Mouse (Mus musculus) hindbrain, embryonic 12.5 days (tissue): ENCODE measurements around the gene Gpank1. TPM values are rescaled to one million over a fixed set of nuclear protein-coding genes. Genes with fewer than 3 reads are reported as not detected.

ENCODE experiments used
- ATAC-seq: fragments of 200-750 bp; cut with Nextera tagmentation; 2 replicates; pipeline ENCODE4 v1.8.0; 2017; ENCODE audit warnings: moderate TSS enrichment; ENCODE audit not compliant: low FRiP score
- H3K27ac ChIP-seq: fragments of 300-500 bp; sonication (generic); 2 replicates; pipeline ENCODE4 v1.5.1; 2016; ENCODE audit warnings: mild to moderate bottlenecking
- H3K27me3 ChIP-seq: fragments of 300-500 bp; sonication (generic); 2 replicates; pipeline ENCODE4 v1.6.1; 2016; ENCODE audit warnings: mild to moderate bottlenecking
- H3K36me3 ChIP-seq: fragments of 300-500 bp; sonication (generic); 2 replicates; pipeline ENCODE4 v1.6.1; 2016; ENCODE audit warnings: mild to moderate bottlenecking
- H3K4me1 ChIP-seq: fragments of 300-500 bp; sonication (generic); 2 replicates; pipeline ENCODE4 v1.6.1; 2016
- H3K4me2 ChIP-seq: fragments of 300-500 bp; sonication (generic); replicated peaks from 2 replicates; pipeline ENCODE4 v1.6.1; 2016; ENCODE audit warnings: mild to moderate bottlenecking
- H3K4me3 ChIP-seq: fragments of 300-500 bp; sonication (generic); 2 replicates; pipeline ENCODE4 v1.5.1; 2016; ENCODE audit warnings: mild to moderate bottlenecking
- H3K9ac ChIP-seq: fragments of 300-500 bp; sonication (generic); 2 replicates; pipeline ENCODE4 v1.6.1; 2016; ENCODE audit warnings: mild to moderate bottlenecking, moderate library complexity
- H3K9me3 ChIP-seq: fragments of 300-500 bp; sonication (generic); replicated peaks from 2 replicates; pipeline ENCODE4 v1.6.1; 2016; ENCODE audit warnings: mild to moderate bottlenecking
- WGBS: fragments of 180-500 bp; shearing (Covaris S2); methylation state at CpG from one replicate; pipeline ENCODE4 v1.1.7; 2016; 5-methylcytosine and 5-hydroxymethylcytosine counted together
- polyA plus RNA-seq: library from polyadenylated mRNA; unstranded; fragments of >200 nt; fragmentation: Nextera tagmentation; extraction: Ambion mirVana; gene quantifications from 2 replicates; pipeline ENCODE4 v1.2.1, GENCODE M21; 2016

Gene Gpank1
- polyA plus RNA-seq, 1 experiment from 2014 or later, result 19.8 TPM

DNA sequence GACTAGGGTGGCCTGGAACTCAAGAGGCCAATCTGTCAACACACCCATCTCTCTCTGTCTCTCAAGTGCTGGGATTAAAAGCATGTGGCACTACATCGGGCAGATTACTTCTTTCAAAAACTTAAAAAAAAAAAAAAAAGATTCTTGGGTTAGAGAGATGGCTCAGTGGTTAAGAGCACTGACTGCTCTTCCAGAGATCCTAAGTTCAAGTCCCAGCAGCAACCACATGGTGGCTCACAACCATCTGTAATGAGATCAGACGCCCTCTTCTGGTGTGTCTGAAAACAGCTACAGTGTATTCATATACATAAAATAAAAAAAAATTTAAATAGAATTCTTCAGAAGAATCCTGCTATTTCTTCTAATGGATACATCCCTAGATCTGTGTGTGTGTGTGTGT lies 33.1 kb upstream of the Gpank1 start:
- H3K9me3 ChIP-seq, result no peaks in the 10 kb centered on the region
- WGBS, result 43% methylated on average over 2 of the region's 2 CpGs
- H3K4me1 ChIP-seq, result peaks cover 12% of the 10 kb centered on the region
- H3K36me3 ChIP-seq, result peaks cover 21% of the 10 kb centered on the region
- no peak overlapping the region for H3K27ac ChIP-seq
- ATAC-seq, result no peak
- no peak overlapping the region for H3K4me3 ChIP-seq
- H3K4me2 ChIP-seq, result no peak overlapping the region
- H3K9ac ChIP-seq, result no peak overlapping the region
- 0 out of 2 replicates have a peak, but pooled peaks cover 6% of the 10 kb centered on the region for H3K27me3 ChIP-seq

GRCm38 (mm10) chr17:35088825-35089644 lies 32.2 kb upstream of the Gpank1 start, which contains the start of gene Abhd16a:
TSS of gene Abhd16a (plus strand) at chr17:35089263.
- WGBS, result 2% methylated on average over 67 of the region's 67 CpGs
- peak; percentile 98 for ATAC-seq
- Histone ChIP-seq H3K27ac (peak within 1 kb of the TSS; percentile 97), H3K27me3 (0 out of 2 replicates have a peak, but pooled peaks cover 6% of the 10 kb centered on the region), H3K9ac (peak within 1 kb of the TSS; percentile 82), H3K36me3 (peaks cover 28% of the 10 kb centered on the region), H3K4me1 (peaks cover 12% of the 10 kb centered on the region), H3K9me3 (no peaks in the 10 kb centered on the region), H3K4me2 (peak within 1 kb of the TSS; percentile 67), H3K4me3 (peak within 1 kb of the TSS; percentile 67)

DNA sequence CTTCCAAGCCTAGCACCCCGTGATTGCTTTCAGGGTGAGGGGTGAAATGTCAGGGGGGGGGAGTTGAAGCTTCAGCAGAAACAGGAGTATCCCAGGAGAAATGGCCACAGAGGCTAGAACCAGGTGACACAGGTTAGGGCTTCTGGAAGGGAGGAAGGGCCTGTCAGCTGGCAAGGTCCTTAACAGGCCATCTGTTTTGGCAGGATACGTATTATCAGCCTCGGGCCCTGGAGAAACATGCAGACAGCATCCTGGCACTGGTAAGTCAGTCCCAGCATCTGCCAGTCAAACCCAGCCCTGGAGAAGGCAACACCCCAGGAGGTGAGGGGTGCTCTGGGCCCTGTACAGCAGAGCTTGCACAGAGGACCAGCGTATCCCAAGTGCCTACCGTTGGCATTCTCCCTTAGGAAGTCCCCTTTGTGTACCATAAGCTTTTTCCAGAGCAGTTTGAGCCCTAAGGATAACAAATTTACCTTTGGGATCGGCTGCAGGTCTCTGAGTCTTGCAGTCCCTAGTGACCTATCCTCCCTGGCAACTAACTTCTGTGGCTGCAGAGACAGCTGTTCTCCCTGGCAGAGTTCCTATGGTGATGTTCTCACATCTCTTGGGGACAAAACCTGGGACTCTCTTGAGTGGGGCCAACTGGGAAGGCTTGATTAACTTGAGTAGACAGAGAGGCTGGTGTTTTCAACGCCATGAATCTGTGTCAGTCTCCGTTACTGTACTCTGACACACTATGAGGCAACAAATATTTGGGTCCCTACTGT lies 30.9 kb upstream of the Gpank1 start:
- H3K27me3 ChIP-seq, result 0 out of 2 replicates have a peak, but pooled peaks cover 5% of the 10 kb centered on the region
- H3K4me1 ChIP-seq, result peaks cover 12% of the 10 kb centered on the region
- H3K27ac ChIP-seq, result peak overlapping the region; percentile 97; the same call in 1 of the 2 replicates
- 69% methylated on average over 8 of the region's 8 CpGs for WGBS
- no peaks in the 10 kb centered on the region for H3K9me3 ChIP-seq
- peak overlapping the region; percentile 82 for H3K9ac ChIP-seq
- H3K4me3 ChIP-seq, result peak overlapping the region; percentile 67
- ATAC-seq, result no peak
- peak overlapping the region; percentile 67 for H3K4me2 ChIP-seq
- H3K36me3 ChIP-seq, result peaks cover 42% of the 10 kb centered on the region

DNA sequence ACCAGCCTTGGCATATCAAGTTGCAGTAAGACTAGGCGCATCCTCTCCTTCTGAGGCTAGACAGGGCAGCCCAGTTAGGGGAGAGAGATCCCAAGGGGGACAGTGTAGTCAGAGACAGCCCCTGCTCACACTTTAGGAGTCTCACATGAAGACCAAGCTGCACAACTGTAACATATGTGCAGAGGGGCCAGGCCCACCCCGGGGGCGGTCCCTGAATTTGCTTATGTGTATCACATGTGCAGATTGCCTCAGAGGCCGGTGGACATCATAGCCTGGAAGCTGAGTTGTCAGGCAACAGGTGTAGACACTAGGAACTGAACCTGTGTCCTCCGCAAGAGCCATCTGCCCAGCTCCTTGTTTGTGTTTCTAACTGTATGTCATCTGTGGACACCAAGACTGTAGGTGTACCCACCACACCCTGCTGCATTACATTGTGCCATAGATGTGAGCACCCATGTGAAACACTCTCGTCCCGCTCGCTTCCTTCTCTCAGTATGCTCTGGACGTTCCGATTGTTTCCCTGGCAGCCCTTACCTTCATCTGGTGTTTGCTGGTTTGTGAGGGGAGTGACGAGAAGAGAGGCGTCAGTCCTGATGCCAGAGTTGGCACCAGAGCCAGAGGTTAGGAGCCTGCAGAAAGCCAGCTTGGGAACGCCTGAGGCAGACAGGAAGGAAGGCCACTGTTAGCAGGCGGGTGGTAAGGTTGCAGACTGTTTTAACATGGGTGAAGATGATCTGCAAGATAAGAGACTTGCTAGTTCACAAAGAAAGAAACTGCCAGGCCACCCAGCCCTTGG lies 28.7 kb upstream of the Gpank1 start:
- H3K4me2 ChIP-seq, result no peak overlapping the region

GRCm38 (mm10) chr17:35094475-35095365 lies 26.5 kb upstream of the Gpank1 start:
- Histone ChIP-seq H3K27me3 (no peaks in the 10 kb centered on the region), H3K4me3 (no peak overlapping the region), H3K27ac (no peak overlapping the region), H3K36me3 (peaks cover 77% of the 10 kb centered on the region), H3K9me3 (no peaks in the 10 kb centered on the region), H3K9ac (0 out of 2 replicates have a peak overlapping the region, but pooled peaks have one; percentile 8), H3K4me1 (peaks cover 12% of the 10 kb centered on the region), H3K4me2 (no peak overlapping the region)
- WGBS, result 92% methylated on average over 15 of the region's 15 CpGs
- ATAC-seq, result no peak

More for the DNA sequence above, 28.7 kb upstream of the Gpank1 start:
- ATAC-seq, result no peak
- no peaks in the 10 kb centered on the region for H3K9me3 ChIP-seq
- no peaks in the 10 kb centered on the region for H3K27me3 ChIP-seq
- H3K27ac ChIP-seq, result no peak overlapping the region
- peaks cover 12% of the 10 kb centered on the region for H3K4me1 ChIP-seq
- H3K9ac ChIP-seq, result peak overlapping the region; percentile 32; the same call in 1 of the 2 replicates
- H3K36me3 ChIP-seq, result peaks cover 62% of the 10 kb centered on the region
- 90% methylated on average over 14 of the region's 14 CpGs for WGBS
- H3K4me3 ChIP-seq, result no peak overlapping the region

- H3K9me3 ChIP-seq, result no peaks in the 10 kb centered on the region
- H3K36me3 ChIP-seq, result peaks cover 90% of the 10 kb centered on the region
- ATAC-seq, result no peak
- H3K4me3 ChIP-seq, result no peak overlapping the region
- no peak overlapping the region for H3K4me2 ChIP-seq
- no peaks in the 10 kb centered on the region for H3K4me1 ChIP-seq
- no peak overlapping the region for H3K9ac ChIP-seq
- no peaks in the 10 kb centered on the region for H3K27me3 ChIP-seq
- no peak overlapping the region for H3K27ac ChIP-seq
- 84% methylated on average over 12 of the region's 12 CpGs for WGBS
Observed at GRCm38 (mm10) chr17:35096597-35096996, 24.7 kb upstream of the Gpank1 start.

- Histone ChIP-seq H3K9me3 (no peaks in the 10 kb centered on the region), H3K4me2 (no peak overlapping the region), H3K4me1 (no peaks in the 10 kb centered on the region), H3K36me3 (peaks cover 90% of the 10 kb centered on the region), H3K27me3 (no peaks in the 10 kb centered on the region), H3K9ac (no peak overlapping the region), H3K27ac (no peak overlapping the region), H3K4me3 (no peak overlapping the region)
- 79% methylated on average over 12 of the region's 12 CpGs for WGBS
- no peak for ATAC-seq
Observed at GRCm38 (mm10) chr17:35097164-35097655, 24.0 kb upstream of the Gpank1 start.

GRCm38 (mm10) chr17:35100196-35100765 lies 21.0 kb upstream of the Gpank1 start:
- no peaks in the 10 kb centered on the region for H3K27me3 ChIP-seq
- H3K36me3 ChIP-seq, result peaks cover 79% of the 10 kb centered on the region
- no peaks in the 10 kb centered on the region for H3K9me3 ChIP-seq
- no peaks in the 10 kb centered on the region for H3K4me1 ChIP-seq
- no peak for ATAC-seq
- no peak overlapping the region for H3K4me2 ChIP-seq
- 70% methylated on average over 10 of the region's 10 CpGs for WGBS
- H3K9ac ChIP-seq, result no peak overlapping the region
- H3K27ac ChIP-seq, result no peak overlapping the region
- no peak overlapping the region for H3K4me3 ChIP-seq

DNA sequence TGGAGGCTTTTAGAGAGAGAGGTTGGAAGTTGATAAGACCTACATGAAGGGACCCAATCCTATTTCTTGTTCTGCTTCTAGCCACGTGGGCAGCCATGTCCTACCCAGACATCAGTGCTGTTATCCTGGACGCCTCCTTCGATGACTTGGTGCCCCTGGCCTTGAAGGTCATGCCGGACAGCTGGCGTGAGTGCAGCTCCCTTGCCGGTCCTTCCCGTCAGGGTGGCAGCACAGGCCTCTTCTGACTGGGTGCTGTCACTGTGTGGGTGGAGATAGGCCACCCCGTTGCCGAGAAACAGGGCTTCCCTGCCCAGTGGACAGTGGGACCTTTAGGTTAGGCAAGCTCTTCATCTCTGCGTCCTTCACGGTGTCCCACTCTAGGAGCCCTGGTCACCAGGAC lies 20.1 kb upstream of the Gpank1 start:
- peaks cover 2% of the 10 kb centered on the region; the same call in 1 of the 2 replicates for H3K4me1 ChIP-seq
- peaks cover 72% of the 10 kb centered on the region for H3K36me3 ChIP-seq
- no peak overlapping the region for H3K9ac ChIP-seq
- no peak overlapping the region for H3K4me2 ChIP-seq
- H3K27ac ChIP-seq, result no peak overlapping the region
- ATAC-seq, result no peak
- 88% methylated on average over 11 of the region's 11 CpGs for WGBS
- no peaks in the 10 kb centered on the region for H3K27me3 ChIP-seq
- no peaks in the 10 kb centered on the region for H3K9me3 ChIP-seq
- no peak overlapping the region for H3K4me3 ChIP-seq

DNA sequence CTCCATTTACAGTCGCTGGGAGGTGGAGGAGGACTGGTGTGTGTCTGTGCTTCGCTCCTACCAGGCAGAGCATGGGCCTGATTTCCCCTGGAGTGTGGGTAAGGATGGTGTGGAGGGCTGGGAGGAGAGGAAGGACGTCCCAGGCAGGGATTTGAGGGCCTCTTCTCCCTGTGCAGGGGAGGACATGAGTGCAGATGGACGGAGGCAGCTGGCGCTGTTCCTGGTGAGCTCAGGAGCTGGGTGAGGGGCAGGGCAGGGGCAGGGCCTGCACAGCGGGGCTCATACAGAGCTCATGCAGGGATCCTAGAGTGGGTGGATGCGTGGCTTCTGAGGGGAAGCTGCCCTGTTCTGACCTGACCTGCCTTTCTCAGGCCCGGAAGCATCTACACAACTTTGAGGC lies 19.0 kb upstream of the Gpank1 start:
- Histone ChIP-seq H3K27me3 (no peaks in the 10 kb centered on the region), H3K4me1 (peaks cover 4% of the 10 kb centered on the region; the same call in 1 of the 2 replicates), H3K9me3 (no peaks in the 10 kb centered on the region), H3K4me2 (no peak overlapping the region), H3K27ac (no peak overlapping the region), H3K36me3 (peaks cover 61% of the 10 kb centered on the region), H3K9ac (no peak overlapping the region), H3K4me3 (no peak overlapping the region)
- 81% methylated on average over 8 of the region's 8 CpGs for WGBS
- no peak for ATAC-seq
